Mouse (Mus musculus) layer of hippocampus, postnatal 14 days (tissue): ENCODE measurements around the gene Vipr2. TPM values are rescaled to one million over a fixed set of nuclear protein-coding genes. Genes with fewer than 3 reads are reported as not detected.
A peak's percentile ranks its signal among the peaks of the same experiment; 100 is the strongest.

ENCODE experiments used
- DNase-seq, 2 experiments: peaks; one replicate each; pipeline ENCODE4 v3.0.0; 2021 to 2022; ENCODE audit warnings: low spot score in 2 of 2, mixed read lengths in 1 of 2
- long read RNA-seq, 2 experiments: library from polyadenylated mRNA; stranded (forward); transcript quantifications; one replicate each; pipeline ENCODE4 v2.0.0; 2021
- total RNA-seq, 2 experiments: library from RNA; stranded (reverse); gene quantifications; 2 replicates each; pipeline ENCODE4 v1.2.3; 2021

Gene Vipr2
- total RNA-seq: 1 to 10 TPM; 1.8 to 2.2 TPM
- long read RNA-seq, experiment 1, partial matches to known transcripts: 0 of 2 reads
- long read RNA-seq, experiment 1, other reads (novel, unspliced or antisense): 0 of 2 reads
- long read RNA-seq, experiment 2, partial matches to known transcripts: 0 of 1 reads
- long read RNA-seq, experiment 2, other reads (novel, unspliced or antisense): 0 of 1 reads

DNA sequence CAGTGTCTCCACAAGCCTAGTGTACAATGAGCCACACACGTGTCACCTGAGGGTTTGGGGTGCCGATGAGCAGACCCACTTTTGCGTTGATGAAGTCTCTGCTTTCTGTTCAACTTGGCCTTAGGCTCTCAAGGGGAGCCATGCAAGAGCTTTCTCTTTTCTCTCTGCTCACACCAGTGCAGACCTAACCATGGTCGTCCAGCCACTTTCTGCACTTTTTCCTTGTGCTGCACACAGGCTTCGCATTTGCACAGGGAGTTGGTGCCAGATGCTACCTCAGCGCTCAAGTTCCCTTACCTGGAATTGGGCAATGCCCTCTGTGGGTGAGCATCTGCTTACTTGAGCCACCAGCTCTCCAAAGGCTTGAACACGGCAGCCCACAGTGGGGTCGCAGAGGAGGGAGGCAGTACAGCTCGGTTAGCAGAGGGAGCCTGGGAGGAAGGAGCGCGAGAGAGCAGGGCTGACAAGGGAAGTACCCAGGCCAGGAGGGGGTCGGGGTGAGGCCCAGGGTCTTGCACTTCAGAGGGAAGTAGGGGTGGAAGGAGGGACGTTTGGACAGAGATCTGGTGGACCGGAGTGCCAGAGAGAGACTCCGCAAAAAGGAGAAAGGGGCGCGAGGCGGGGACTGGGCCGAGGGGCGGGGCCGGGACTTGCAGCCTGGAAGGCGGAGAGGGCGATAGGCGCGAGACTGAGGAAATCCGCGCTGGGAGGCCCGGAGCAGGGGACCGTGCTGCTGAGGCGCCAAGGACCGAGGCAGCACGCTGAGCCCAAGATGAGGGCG, at the start of gene Vipr2:
TSS of gene Vipr2 (plus strand) at position 653 of the 781 bp plus-strand sequence.
- DNase-seq: no peak

DNA sequence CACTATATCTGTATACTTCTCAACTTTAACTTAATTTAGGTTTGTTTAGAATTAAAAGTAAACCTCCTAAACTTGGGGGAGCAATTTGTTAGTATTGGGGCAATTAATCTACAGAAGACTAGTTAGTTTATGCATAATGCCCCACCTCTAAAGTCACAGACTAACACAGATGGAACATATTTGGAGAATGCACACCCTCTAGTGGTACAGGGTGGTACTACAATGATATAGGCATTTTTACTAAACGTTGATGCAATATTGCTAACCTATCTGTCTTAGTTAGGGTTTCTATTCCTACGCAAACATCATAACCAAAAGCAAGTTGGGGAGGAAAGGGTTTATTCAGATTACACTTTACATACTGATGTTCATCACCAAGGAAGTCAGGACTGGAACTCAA, 49.4 kb upstream of the Vipr2 start:
- no peak for DNase-seq

DNA sequence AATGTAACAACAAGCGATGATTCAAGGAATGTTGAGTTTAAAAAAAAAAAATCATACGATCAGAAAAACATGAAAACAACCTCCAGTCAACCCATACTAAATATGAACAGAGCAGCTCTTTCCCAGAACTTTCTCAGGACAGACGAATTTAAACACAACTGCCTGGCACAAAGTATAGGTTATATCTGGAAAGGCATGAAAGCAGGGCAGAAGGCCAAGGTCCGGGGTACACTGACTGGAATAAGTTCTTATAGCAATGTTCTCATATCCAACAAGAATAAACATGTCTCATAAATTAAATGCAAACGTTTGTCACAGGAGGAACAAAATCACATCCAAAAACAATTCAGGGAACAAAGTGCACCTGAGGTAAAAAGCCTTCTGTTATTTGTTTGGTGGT, 42.2 kb upstream of the Vipr2 start:
- DNase-seq: no peak

DNA sequence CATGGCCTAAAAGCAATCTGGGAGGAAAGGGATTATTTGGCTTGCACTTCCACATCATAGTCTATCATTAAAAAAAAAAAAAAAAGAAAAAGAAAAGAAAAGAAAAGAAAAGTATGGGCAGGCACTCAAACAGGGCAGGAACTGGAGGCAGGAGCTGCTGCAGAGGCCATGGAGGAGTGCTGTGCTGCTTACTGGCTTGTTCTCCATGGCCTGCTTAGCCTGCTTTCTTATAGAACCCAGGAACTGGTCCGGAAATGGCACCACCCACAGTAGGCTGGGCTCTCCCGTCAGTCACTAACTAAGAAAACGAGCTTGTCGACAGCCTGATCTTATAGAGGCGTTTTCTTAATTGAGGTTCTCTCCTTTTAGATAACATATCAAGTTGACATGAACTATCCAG, 32.7 kb upstream of the Vipr2 start:
- no peak for DNase-seq

DNA sequence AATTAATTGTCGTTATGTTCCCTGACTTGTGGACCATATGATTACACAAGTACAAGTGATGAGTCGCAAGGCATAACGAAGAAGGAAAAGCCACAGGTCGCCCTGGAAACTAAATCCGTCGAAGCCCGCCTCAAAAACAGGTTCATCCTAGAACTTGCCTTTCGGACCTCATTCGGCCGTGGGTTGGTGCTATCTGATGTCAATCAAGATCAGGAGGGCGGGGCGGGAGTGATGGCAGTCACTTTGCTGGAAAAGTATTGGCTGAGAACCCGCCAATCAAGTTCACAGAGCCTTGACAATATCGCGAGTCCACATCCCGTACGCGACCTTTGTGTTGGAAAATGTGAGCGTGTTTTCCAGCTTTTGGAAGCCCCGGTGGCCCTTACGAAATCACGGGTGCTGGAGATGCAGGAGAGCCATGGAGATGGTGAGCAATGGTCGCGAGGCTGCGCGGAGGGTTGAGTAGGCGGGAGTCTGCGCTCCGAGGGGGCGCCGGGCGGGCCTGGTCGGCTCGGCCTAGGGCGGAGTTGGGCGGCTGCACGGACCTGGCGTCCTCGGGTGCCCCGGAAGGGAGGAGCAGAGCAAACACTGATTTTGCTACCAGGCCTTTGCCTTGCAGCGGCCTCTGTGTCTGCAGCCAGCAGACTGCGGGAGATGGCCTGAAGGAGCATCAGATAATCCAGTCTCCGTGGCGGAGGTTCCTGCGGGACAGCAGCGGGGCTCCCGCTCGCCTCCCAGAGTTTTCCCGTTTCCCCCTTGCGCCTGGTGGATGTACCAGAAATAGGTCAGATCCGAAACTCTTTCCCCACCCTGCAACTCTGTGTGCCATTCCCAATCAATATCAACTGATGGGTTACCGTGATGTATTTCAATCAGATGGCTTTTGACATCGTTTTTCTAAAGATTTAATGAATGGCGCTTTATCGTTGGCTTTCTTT, 29.8 kb upstream of the Vipr2 start, which contains the start of gene Zfp386:
TSS of gene Zfp386 (plus strand) at position 285 of the 938 bp plus-strand sequence.
- peak; percentile 98 to 99 for DNase-seq

DNA sequence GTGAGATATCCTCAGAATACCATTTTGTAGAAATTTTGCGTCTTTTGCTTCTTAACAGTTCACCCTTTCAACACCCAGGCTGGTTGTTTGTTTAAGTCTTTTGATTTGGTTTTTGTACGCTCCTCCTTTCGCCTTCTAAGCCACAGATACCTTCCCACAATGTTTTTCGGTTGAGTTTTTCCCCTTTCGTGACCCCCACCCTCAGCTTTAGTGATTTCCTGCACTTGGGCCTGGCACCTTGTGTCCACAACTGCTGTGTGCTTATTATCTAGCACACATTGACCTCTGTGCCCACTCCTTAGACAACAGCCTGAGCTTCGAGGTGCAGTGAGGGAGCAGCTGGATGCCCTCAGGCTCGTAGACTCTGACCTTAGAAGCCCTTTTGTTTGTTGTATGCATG, 28.8 kb upstream of the Vipr2 start:
- DNase-seq: no peak

DNA sequence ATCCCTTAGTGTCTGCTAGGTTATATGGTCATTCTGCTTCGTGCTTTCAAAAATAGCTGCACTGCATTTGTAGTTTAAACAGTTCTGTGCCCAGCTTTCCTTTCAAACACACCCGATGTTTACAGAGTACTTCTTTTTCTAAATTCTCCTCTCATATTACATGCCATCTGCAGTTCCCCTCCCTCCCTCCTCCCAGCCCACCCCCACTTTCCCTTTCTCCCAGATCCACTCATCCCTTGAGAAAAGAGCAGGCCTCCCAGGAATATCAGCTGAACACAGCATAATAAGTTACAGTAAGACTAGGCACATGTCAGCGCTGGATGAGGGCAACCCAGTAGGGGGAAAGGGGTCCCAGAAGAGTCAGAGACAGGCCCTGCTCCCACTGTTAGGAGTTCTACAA, 28.3 kb upstream of the Vipr2 start:
- no peak for DNase-seq

DNA sequence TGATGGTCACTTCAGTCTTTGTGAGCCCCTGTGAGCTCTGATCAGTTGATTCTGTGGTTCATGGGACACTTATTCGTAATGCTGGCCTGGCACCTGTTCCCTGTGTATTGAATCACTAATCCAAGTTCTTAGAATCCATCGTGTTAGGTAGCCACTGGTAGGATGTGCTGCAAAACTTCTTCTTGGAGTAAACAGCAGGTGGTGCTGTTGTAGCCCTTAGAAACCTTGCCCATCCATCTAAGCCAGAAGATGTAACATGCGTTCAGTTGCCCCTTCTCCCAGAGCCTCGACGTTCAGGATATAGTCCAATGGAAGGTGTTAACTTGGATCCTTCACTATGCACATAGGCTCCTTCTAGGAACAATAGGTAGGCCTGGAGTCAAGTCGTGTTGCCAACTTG, 27.8 kb upstream of the Vipr2 start:
- no peak for DNase-seq

DNA sequence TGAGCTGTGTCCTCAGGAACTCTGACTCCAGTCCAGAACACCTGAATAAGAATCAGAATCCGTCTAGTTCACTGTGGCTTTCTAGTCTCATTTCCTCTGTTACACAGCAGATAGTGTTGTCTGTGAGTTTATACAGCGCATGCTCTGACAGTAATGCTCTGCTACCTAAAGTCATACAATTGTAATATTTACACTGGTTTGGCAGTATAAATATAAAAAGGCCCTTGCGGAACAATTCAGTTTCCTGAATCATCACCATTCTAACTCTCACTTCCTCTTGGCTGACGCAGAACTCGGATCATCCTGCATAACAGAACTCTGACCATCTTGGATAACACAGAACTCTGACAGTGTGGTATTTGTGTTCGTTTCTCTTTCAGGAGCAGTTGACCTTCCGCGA, 23.2 kb upstream of the Vipr2 start:
- no peak for DNase-seq

DNA sequence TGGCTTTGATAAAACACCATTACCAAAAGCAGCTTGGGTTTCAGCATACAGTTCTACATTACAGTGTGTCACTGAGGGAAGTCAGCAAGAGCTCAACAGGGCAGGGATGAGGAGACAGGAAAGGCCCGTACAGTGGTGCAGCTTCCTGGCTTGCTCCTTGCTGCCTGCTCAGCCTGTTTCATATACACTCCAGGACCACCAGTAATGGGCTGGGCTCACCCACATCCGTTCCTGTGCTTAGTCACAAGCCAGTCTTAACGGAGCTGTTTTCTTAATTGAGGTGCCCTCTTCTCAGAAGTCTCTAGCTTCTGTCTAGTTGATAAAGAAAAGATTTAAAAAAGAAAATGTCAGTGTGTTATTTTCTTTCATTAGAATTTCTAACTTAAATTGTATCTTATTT, 21.4 kb upstream of the Vipr2 start:
- DNase-seq: no peak

DNA sequence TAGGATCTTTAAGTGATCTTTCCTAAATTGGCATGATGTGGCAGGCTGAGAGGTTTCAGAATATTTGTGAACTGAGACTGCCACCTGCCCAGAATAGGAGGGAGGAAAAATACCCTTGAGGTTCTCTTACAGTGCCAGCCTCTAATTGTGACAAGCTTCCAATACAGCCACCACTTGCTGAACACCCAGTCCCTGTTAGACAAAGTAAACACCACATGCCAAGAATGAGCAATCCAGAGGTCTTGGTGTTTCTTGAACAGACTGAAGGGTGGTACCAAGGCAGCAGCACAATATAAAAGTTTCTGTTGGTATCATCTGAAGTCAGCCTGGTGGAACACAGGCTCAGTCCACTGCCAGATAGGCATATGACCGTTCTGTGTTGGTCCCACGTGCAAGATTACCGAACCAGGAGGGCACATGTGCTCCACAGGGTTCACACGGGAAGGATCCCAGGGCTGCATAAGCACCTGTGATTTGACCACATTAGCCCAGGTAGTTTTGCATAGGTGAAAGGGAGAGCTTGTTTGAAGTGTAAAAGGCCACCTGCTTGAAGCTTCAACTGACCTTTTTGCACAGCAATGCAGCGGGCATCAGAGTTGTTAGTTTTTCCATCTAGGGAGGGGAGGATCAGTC, 15.8 kb upstream of the Vipr2 start:
- no peak for DNase-seq

DNA sequence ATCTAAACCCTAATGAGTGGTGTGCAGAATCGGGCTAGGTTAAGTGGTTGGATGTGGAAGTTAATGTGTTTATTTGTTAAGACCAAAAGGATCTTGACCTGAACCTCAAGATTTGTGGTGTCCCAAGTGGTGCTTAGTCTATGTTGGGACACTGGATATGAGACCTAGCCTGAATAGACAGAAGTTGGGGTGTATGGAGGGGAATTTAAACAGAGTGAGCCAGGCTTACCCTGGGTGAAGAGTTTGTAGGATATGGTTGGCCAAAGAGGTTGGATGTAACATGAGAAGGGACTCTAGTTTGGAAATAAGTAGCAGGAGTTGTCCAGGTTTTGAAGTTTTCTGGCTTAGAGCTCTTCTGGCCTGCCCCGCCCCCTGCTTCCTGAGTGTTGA, 15.3 kb upstream of the Vipr2 start:
- no peak for DNase-seq

DNA sequence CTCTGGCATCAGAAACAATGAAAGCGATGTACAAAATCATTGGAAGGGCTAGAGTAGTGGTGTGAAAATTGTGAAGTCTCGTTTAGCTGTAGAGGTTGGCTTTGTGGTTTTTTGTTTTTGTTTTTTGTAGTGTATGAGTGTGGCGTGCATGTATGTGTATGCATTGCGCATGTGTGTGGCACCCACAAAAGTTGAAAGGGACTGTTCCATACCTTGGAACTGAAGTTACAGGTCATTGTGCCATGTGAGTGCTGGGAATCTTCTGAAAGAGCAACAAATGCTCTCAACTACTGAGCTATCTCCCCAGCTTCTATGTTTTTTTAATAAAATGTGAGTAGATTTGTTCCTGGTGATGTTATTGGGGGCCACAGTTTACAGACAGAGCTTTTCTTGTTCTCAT, 14.5 kb upstream of the Vipr2 start:
- no peak for DNase-seq

DNA sequence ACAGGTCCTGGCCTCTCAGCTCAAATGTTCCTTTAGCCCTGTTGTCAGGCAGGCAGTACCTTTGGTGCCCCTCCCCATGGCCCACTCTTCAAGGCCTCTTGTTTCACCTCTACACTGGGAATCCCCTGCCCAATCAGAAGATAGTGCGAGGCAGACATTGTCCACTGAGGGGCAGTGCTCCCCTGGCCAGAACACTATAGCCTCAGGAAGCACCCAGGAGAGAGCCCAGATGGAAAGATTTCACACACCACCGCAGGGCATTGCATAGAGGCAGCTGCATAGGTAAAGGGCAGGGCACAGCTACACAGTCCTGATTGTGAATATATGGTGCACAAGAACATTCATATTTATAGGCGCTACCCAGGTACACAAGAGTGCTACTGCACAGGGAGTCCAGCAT, 6.5 kb upstream of the Vipr2 start:
- peak; percentile 22 to 55 for DNase-seq

DNA sequence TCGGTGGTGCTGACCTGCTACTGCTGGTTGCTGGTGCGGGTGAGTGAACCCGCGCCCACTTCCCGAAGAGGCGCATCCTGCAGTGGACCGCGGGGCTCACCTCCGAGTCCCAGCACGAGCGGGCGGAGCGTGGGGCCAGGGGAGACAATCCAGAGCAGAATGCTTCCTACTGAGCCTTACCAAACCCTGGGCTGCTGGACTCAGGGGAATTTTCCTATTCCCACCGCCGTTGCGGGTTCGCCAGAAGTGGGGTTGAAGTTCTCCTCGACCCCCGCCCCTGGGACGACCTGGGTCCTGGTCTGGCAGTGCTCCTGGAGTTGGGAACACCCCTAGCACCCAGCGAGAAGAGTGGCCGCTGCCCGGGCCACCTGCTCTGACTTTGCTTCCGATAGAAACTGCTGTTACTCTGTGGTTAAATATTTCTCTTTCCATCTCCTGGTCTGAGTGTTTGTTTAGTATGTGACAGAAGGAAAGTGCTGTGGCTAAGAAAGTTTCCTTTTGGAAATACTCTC, 385 bp downstream of the Vipr2 start:
- DNase-seq: no peak

DNA sequence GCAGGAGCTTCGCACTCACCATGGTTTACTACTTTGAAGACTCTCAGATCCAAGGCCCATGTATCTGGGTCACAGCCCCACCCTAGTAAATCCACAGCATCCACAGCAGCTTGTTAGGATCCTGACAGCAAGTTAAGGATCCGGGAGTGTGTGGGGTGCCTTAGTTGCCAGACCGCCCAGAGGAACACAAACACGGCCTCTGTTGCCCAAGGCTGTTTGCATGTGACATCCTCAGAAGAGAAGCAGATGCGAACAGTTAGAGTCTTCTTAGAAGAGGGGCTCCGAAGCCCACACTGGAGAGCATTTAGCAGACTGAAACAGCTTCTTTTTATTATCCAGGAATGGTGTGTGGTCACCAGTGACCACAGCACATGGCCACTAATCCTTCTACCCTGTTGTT, 5.6 kb downstream of the Vipr2 start:
- no peak for DNase-seq

DNA sequence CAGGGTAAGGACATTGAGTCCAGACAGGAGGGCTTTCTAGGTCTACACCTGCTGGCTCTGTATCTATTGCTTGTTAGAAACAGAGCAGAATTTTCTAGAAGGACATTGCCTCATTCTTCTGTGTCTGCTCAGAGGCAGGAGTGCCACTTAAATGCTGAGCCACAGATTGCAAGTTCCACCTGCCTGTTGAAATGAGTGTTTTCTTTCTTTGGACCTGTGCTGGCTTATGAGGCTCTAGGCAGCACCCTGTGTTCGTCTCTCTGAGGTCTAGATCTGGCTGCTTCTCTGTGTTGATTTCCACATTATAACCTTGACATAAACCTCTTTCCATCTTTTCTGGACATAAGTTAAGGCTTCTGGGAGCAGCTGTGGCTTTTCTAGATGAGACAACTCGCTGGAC, 6.8 kb downstream of the Vipr2 start:
- no peak for DNase-seq

DNA sequence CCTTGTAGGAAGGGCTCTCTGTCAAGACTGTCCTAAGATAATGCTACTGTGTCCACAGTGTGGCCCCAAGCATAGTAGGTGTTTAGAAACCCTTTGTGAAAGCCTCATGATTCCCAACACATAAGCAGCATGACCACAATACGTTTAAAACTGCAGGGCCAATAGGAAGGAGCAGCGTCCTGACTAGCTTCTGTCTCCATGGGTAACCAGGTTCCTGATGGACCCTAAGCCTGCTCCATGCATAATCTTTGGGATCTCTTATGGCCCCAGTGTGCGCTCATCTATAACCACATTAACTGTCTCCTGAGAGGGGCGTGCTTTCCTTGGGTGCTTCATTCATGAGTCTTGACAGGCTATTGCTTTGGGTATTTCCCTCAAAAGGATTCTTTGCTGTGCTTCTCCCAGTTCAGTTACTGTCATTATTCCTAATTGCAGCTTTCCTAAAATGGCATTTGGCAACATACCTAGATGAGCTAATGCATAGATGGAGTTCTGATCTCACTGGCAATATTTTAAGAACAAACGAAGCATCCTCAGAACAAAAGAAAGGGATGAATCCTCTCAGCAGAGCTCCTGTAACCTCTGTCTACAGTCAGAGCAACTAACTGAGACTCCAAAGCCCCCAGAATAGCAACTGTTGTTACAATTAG, 9.6 kb downstream of the Vipr2 start:
- no peak for DNase-seq

DNA sequence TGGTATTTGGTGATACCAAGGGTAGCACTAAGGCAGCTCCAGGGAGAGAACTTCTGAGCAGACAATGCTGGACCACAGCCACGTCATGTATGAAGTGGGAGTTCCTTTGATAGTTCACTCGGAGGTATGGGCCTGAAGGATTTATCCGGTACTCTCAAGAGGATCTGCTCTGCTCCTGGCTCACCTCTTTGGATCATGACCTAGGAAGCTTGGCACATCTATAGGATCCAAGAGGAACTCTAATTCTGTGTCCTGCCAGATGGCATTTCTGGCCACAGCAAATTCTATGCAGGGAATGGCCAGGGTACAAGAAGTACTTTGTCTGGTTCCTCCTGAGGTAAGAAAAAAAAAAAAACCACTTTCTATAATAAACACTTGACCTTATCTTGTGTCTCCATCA, 12.3 kb downstream of the Vipr2 start:
- no peak for DNase-seq

DNA sequence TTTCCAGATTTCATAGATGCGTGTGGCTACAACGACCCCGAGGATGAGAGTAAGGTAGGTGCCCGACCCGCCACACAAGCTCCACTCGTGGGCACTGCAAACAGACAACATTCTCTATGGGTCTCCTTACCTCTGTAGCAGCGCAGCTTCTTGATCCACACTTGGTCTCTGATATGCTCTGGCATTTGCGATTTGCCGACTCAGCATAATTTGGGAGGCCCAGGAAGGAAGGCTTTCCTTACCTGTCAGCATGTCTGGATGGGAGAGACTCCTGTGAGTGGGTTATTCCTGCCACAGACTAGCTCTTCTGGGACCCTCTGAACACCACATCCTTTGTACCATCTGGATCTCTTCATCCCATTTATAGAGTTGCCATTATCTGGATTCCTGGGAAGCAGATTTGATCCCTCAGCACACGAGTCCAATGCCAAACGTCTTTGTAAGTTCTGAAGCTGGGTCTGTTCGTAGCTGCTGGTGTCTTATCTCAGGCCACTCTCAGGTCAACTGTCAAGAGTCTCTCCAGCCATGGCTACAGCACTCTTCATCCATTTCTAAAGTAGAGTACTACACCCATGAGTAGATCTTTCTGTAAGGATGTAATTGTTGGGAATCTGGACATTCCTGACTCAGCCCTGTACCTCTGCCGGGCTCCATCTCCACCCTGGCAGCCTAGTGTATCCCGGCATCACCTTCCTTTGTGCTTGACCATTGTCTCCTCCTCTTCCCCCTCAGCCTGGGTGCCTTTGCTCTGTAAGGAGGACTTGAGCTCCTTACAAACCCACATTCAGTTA, 17.4 kb downstream of the Vipr2 start:
- no peak for DNase-seq
